Mouse (Mus musculus): ENCODE measurements around the gene BC048562. TPM values are rescaled to one million over a fixed set of nuclear protein-coding genes. Genes with fewer than 3 reads are reported as not detected.

The BC048562 gene
- polyA plus RNA-seq, 1 experiment, result not detected

Other genes starting within 250 kb of the BC048562 start
- 0.41 and 0.44 TPM in 2 replicates for gene Bsn, start 246.1 kb upstream of the BC048562 start, polyA plus RNA-seq (2012; rRNA removed)
- gene Dag1, start 172.5 kb upstream of the BC048562 start, polyA plus RNA-seq (2012; rRNA removed), result 38.3 and 71.9 TPM in 2 replicates
- 32.8 and 39.3 TPM in 2 replicates for gene Nicn1, start 146.1 kb upstream of the BC048562 start, polyA plus RNA-seq (2012; rRNA removed)
- gene Amt, start 139.6 kb upstream of the BC048562 start, polyA plus RNA-seq (2012; rRNA removed), result 34.0 and 35.5 TPM in 2 replicates
- 304 and 339 TPM in 2 replicates for gene Rhoa, start 130.4 kb upstream of the BC048562 start, polyA plus RNA-seq (2012; rRNA removed)
- gene Tcta, start 130.3 kb upstream of the BC048562 start, polyA plus RNA-seq (2012; rRNA removed), result 80.0 and 107 TPM in 2 replicates
- 703 and 735 TPM in 2 replicates for gene Gpx1, start 97.6 kb upstream of the BC048562 start, polyA plus RNA-seq (2012; rRNA removed)
- 64.1 and 77.6 TPM in 2 replicates for gene Usp4, start 88.6 kb upstream of the BC048562 start, polyA plus RNA-seq (2012; rRNA removed)
- 0.22 and 0.39 TPM in 2 replicates for gene 1700102P08Rik, start 43.7 kb upstream of the BC048562 start, polyA plus RNA-seq (2012; rRNA removed)
- gene Ccdc36, start 8.0 kb upstream of the BC048562 start, polyA plus RNA-seq (2012; rRNA removed), result 0.06 TPM in 2 replicates
- gene Ccdc71, start 24.0 kb downstream of the BC048562 start, polyA plus RNA-seq (2012; rRNA removed), result 24.5 and 25.9 TPM in 2 replicates
- 83.4 and 103 TPM in 2 replicates for gene Klhdc8b, start 25.1 kb downstream of the BC048562 start, polyA plus RNA-seq (2012; rRNA removed)
- gene Lamb2, start 43.3 kb downstream of the BC048562 start, polyA plus RNA-seq (2012; rRNA removed), result 147 and 181 TPM in 2 replicates
- gene Usp19, start 54.1 kb downstream of the BC048562 start, polyA plus RNA-seq (2012; rRNA removed), result 133 and 144 TPM in 2 replicates
- gene Qars, start 71.2 kb downstream of the BC048562 start, polyA plus RNA-seq (2012; rRNA removed), result 145 and 162 TPM in 2 replicates
- gene Qrich1, start 80.3 kb downstream of the BC048562 start, polyA plus RNA-seq (2012; rRNA removed), result 81.8 and 89.8 TPM in 2 replicates
- gene Impdh2, start 123.8 kb downstream of the BC048562 start, polyA plus RNA-seq (2012; rRNA removed), result 93.9 and 106 TPM in 2 replicates
- 26.2 and 33.6 TPM in 2 replicates for gene Ndufaf3, start 131.0 kb downstream of the BC048562 start, polyA plus RNA-seq (2012; rRNA removed)
- 120 and 184 TPM in 2 replicates for gene Dalrd3, start 133.4 kb downstream of the BC048562 start, polyA plus RNA-seq (2012; rRNA removed)
- 48.9 and 59.1 TPM in 2 replicates for gene Wdr6, start 142.3 kb downstream of the BC048562 start, polyA plus RNA-seq (2012; rRNA removed)
- 21.6 and 21.7 TPM in 2 replicates for gene P4htm, start 161.2 kb downstream of the BC048562 start, polyA plus RNA-seq (2012; rRNA removed)
- gene Arih2, start 212.9 kb downstream of the BC048562 start, polyA plus RNA-seq (2012; rRNA removed), result 41.1 and 46.2 TPM in 2 replicates
- 28.1 and 29.4 TPM in 2 replicates for gene Slc25a20, start 225.6 kb downstream of the BC048562 start, polyA plus RNA-seq (2012; rRNA removed)